Mouse (Mus musculus) testis, adult 2 months (tissue): ENCODE results near the gene Bmpr1b. TPM values are rescaled to one million over a fixed set of nuclear protein-coding genes. Genes with fewer than 3 reads are reported as not detected.

Experiments used
- H3K27ac ChIP-seq: fragments of 200-500 bp; 2 replicates; pipeline ENCODE4 v1.5.1; 2012; ENCODE audit warnings: low read depth, low read length; ENCODE audit not compliant: control insufficient read depth, insufficient read depth
- H3K27me3 ChIP-seq: fragments of 200-500 bp; 2 replicates; pipeline ENCODE4 v1.6.1; 2012; ENCODE audit warnings: mild to moderate bottlenecking, low read length, moderate library complexity; ENCODE audit not compliant: control insufficient read depth, insufficient read depth
- H3K36me3 ChIP-seq: fragments of 200-500 bp; 2 replicates; pipeline ENCODE4 v1.6.1; 2012; ENCODE audit warnings: mild to moderate bottlenecking, low read length; ENCODE audit not compliant: control insufficient read depth, insufficient read depth
- H3K4me1 ChIP-seq: fragments of 200-500 bp; 2 replicates; pipeline ENCODE4 v1.6.1; 2012; ENCODE audit warnings: low read length; ENCODE audit not compliant: control insufficient read depth, insufficient read depth
- H3K4me3 ChIP-seq: fragments of 200-500 bp; 2 replicates; pipeline ENCODE4 v1.5.1; 2012; ENCODE audit warnings: low read depth, mild to moderate bottlenecking, low read length, moderate library complexity, mixed read lengths; ENCODE audit not compliant: control insufficient read depth
- CTCF ChIP-seq: fragments of 200-500 bp; IDR thresholded peaks from 2 replicates; pipeline ENCODE4 v1.5.1; 2012; ENCODE audit warnings: low read depth, mild to moderate bottlenecking, inconsistent platforms, low read length, moderate library complexity; ENCODE audit not compliant: control insufficient read depth, insufficient read depth, insufficient replicate concordance
- POLR2A ChIP-seq: fragments of 200-500 bp; IDR thresholded peaks from 2 replicates; pipeline ENCODE4 v1.6.1; 2012; ENCODE audit warnings: low read depth, mild to moderate bottlenecking, inconsistent platforms, low read length, moderate library complexity; ENCODE audit not compliant: control insufficient read depth
- polyA plus RNA-seq: library from polyadenylated mRNA; depleted of rRNA; stranded (reverse); fragments of >200 nt; gene quantifications from 2 replicates; pipeline ENCODE4 v1.2.3, GENCODE M21; 2012

Bmpr1b gene
- polyA plus RNA-seq, 1 experiment: 0.10 TPM

- TF ChIP-seq CTCF (no peak), POLR2A (no peak)
- H3K27me3 ChIP-seq: no peaks in the 10 kb centered on the region
- H3K27ac ChIP-seq: no peak overlapping the region
- no peaks in the 10 kb centered on the region for H3K36me3 ChIP-seq
- no peak overlapping the region for H3K4me3 ChIP-seq
- H3K4me1 ChIP-seq: no peaks in the 10 kb centered on the region; the same call in none of the 2 replicates
Measured at GRCm38 (mm10) chr3:142138796-142139195, 30.4 kb downstream of the Bmpr1b start.

GRCm38 (mm10) chr3:142126379-142126778 is 42.8 kb downstream of the Bmpr1b start:
- no peaks in the 10 kb centered on the region for H3K4me1 ChIP-seq
- TF ChIP-seq CTCF: no peak
- no peak for TF ChIP-seq POLR2A
- H3K36me3 ChIP-seq: no peaks in the 10 kb centered on the region
- no peaks in the 10 kb centered on the region for H3K27me3 ChIP-seq
- no peak overlapping the region for H3K27ac ChIP-seq
- H3K4me3 ChIP-seq: no peak overlapping the region

GRCm38 (mm10) chr3:142125556-142125955 is 43.7 kb downstream of the Bmpr1b start:
- Histone ChIP-seq H3K4me3 (no peak overlapping the region), H3K27me3 (no peaks in the 10 kb centered on the region), H3K4me1 (no peaks in the 10 kb centered on the region), H3K27ac (0 out of 2 replicates have a peak overlapping the region, but pooled peaks have one; percentile 17), H3K36me3 (no peaks in the 10 kb centered on the region)
- TF ChIP-seq POLR2A (no peak), CTCF (no peak)

- no peak for TF ChIP-seq POLR2A
- TF ChIP-seq CTCF: no peak
- Histone ChIP-seq H3K27ac (no peak overlapping the region), H3K27me3 (no peaks in the 10 kb centered on the region), H3K4me1 (no peaks in the 10 kb centered on the region), H3K4me3 (no peak overlapping the region), H3K36me3 (no peaks in the 10 kb centered on the region)
Measured at GRCm38 (mm10) chr3:142124255-142124654, 45.0 kb downstream of the Bmpr1b start.

GRCm38 (mm10) chr3:142122376-142122775 is 46.8 kb downstream of the Bmpr1b start:
- no peaks in the 10 kb centered on the region for H3K4me1 ChIP-seq
- no peak overlapping the region for H3K4me3 ChIP-seq
- H3K27ac ChIP-seq: no peak overlapping the region
- H3K36me3 ChIP-seq: no peaks in the 10 kb centered on the region
- no peaks in the 10 kb centered on the region for H3K27me3 ChIP-seq
- TF ChIP-seq CTCF (no peak), POLR2A (no peak)

- H3K4me1 ChIP-seq: no peaks in the 10 kb centered on the region
- no peak overlapping the region for H3K4me3 ChIP-seq
- H3K27ac ChIP-seq: no peak overlapping the region
- H3K36me3 ChIP-seq: no peaks in the 10 kb centered on the region
- no peaks in the 10 kb centered on the region for H3K27me3 ChIP-seq
- TF ChIP-seq CTCF (no peak), POLR2A (no peak)
Measured at GRCm38 (mm10) chr3:142120795-142121194, 48.4 kb downstream of the Bmpr1b start.

GRCm38 (mm10) chr3:142114762-142115316 is 54.4 kb downstream of the Bmpr1b start:
- H3K27ac ChIP-seq: no peak overlapping the region
- H3K27me3 ChIP-seq: no peaks in the 10 kb centered on the region
- H3K4me3 ChIP-seq: no peak overlapping the region
- no peaks in the 10 kb centered on the region for H3K36me3 ChIP-seq
- TF ChIP-seq CTCF: no peak
- TF ChIP-seq POLR2A: no peak
- no peaks in the 10 kb centered on the region for H3K4me1 ChIP-seq
